Mouse (Mus musculus): Measurements from ENCODE around the gene Olfr212. TPM values are rescaled to one million over a fixed set of nuclear protein-coding genes. Genes with fewer than 3 reads are reported as not detected.
"Not testable (repeated sequence)": the region's sequence is repeated elsewhere in the genome, so short reads cannot be mapped to it uniquely, and the experiment has no call there.

Olfr212 gene
- polyA plus RNA-seq (2015; fragmentation: Nextera tagmentation; extraction: Ambion mirVana): not detected in 2 replicates

- H3K36me3 ChIP-seq (ENCODE audit: control insufficient read depth, insufficient read depth); H3K4me2 ChIP-seq (ENCODE audit: low read depth, low read length); H3K9ac ChIP-seq (ENCODE audit: low read length); H3K27me3 ChIP-seq (ENCODE audit: control insufficient read depth, insufficient read depth, low read length); H3K4me3 ChIP-seq (ENCODE audit: low read length); ATAC-seq (replicated peaks; ENCODE audit: extremely low read depth, insufficient read depth, low FRiP score); H3K4me1 ChIP-seq (ENCODE audit: control insufficient read depth, insufficient read depth, low read length); H3K27ac ChIP-seq (ENCODE audit: low read length): not testable (repeated sequence)
- peaks cover 12% of the 10 kb centered on the region for H3K9me3 ChIP-seq (replicated peaks; ENCODE audit: control insufficient read depth, low read length)
- 90% methylated on average over 19 of the region's 20 CpGs for WGBS
Observed at GRCm38 (mm10) chr6:116506302-116507003, at the start of gene Olfr212. Gene Olfr212, plus strand, starts transcription at chr6:116506516.

GRCm38 (mm10) chr6:116458728-116459127, 47.6 kb upstream of the Olfr212 start:
- H3K36me3 ChIP-seq (ENCODE audit: control insufficient read depth, insufficient read depth): no peaks in the 10 kb centered on the region
- no peak overlapping the region for H3K9ac ChIP-seq (ENCODE audit: low read length)
- H3K4me1 ChIP-seq (ENCODE audit: control insufficient read depth, insufficient read depth, low read length): peaks cover 7% of the 10 kb centered on the region
- H3K27ac ChIP-seq (ENCODE audit: low read length): no peak overlapping the region
- peaks cover 21% of the 10 kb centered on the region for H3K27me3 ChIP-seq (ENCODE audit: control insufficient read depth, insufficient read depth, low read length)
- H3K9me3 ChIP-seq (replicated peaks; ENCODE audit: control insufficient read depth, low read length): no peaks in the 10 kb centered on the region
- no peak for ATAC-seq (replicated peaks; ENCODE audit: extremely low read depth, insufficient read depth, low FRiP score)
- no peak overlapping the region for H3K4me3 ChIP-seq (ENCODE audit: low read length)
- WGBS: 48% methylated on average over 4 of the region's 4 CpGs
- H3K4me2 ChIP-seq (ENCODE audit: low read depth, low read length): no peak overlapping the region

GRCm38 (mm10) chr6:116459232-116459631, 47.1 kb upstream of the Olfr212 start:
- 62% methylated on average over 2 of the region's 2 CpGs for WGBS
- H3K4me3 ChIP-seq (ENCODE audit: low read length): no peak overlapping the region
- no peaks in the 10 kb centered on the region for H3K36me3 ChIP-seq (ENCODE audit: control insufficient read depth, insufficient read depth)
- no peak overlapping the region for H3K9ac ChIP-seq (ENCODE audit: low read length)
- no peaks in the 10 kb centered on the region for H3K9me3 ChIP-seq (replicated peaks; ENCODE audit: control insufficient read depth, low read length)
- H3K4me1 ChIP-seq (ENCODE audit: control insufficient read depth, insufficient read depth, low read length): peaks cover 7% of the 10 kb centered on the region
- H3K4me2 ChIP-seq (ENCODE audit: low read depth, low read length): no peak overlapping the region
- H3K27me3 ChIP-seq (ENCODE audit: control insufficient read depth, insufficient read depth, low read length): peaks cover 21% of the 10 kb centered on the region
- ATAC-seq (replicated peaks; ENCODE audit: extremely low read depth, insufficient read depth, low FRiP score): no peak
- no peak overlapping the region for H3K27ac ChIP-seq (ENCODE audit: low read length)

GRCm38 (mm10) chr6:116460544-116461283, 45.6 kb upstream of the Olfr212 start, which contains the start of gene Alox5:
Gene Alox5, minus strand, starts transcription at chr6:116461178.
- H3K9ac ChIP-seq (ENCODE audit: low read length): peak within 1 kb of the TSS; percentile 57
- H3K4me3 ChIP-seq (ENCODE audit: low read length): peak within 1 kb of the TSS; percentile 52
- no peak; the same call in 1 of the 2 replicates for ATAC-seq (replicated peaks; ENCODE audit: extremely low read depth, insufficient read depth, low FRiP score)

GRCm38 (mm10) chr6:116468081-116468480, 38.2 kb upstream of the Olfr212 start:
- H3K27ac ChIP-seq (ENCODE audit: low read length): no peak overlapping the region
- ATAC-seq (replicated peaks; ENCODE audit: extremely low read depth, insufficient read depth, low FRiP score): no peak
- 28% methylated on average over 3 of the region's 3 CpGs for WGBS
- H3K4me3 ChIP-seq (ENCODE audit: low read length): no peak overlapping the region
- H3K27me3 ChIP-seq (ENCODE audit: control insufficient read depth, insufficient read depth, low read length): no peaks in the 10 kb centered on the region
- no peak overlapping the region for H3K9ac ChIP-seq (ENCODE audit: low read length)
- H3K4me2 ChIP-seq (ENCODE audit: low read depth, low read length): no peak overlapping the region
- no peaks in the 10 kb centered on the region for H3K4me1 ChIP-seq (ENCODE audit: control insufficient read depth, insufficient read depth, low read length)
- no peaks in the 10 kb centered on the region for H3K36me3 ChIP-seq (ENCODE audit: control insufficient read depth, insufficient read depth)
- H3K9me3 ChIP-seq (replicated peaks; ENCODE audit: control insufficient read depth, low read length): no peaks in the 10 kb centered on the region

More at GRCm38 (mm10) chr6:116460544-116461283, 45.6 kb upstream of the Olfr212 start, which contains the start of gene Alox5:
- Histone ChIP-seq H3K4me2 (ENCODE audit: low read depth, low read length) (peak within 1 kb of the TSS; percentile 78), H3K4me1 (ENCODE audit: control insufficient read depth, insufficient read depth, low read length) (peaks cover 7% of the 10 kb centered on the region), H3K27me3 (ENCODE audit: control insufficient read depth, insufficient read depth, low read length) (peaks cover 21% of the 10 kb centered on the region), H3K36me3 (ENCODE audit: control insufficient read depth, insufficient read depth) (no peaks in the 10 kb centered on the region), H3K9me3 (replicated peaks; ENCODE audit: control insufficient read depth, low read length) (no peaks in the 10 kb centered on the region), H3K27ac (ENCODE audit: low read length) (no peak within 1 kb of the TSS)
- WGBS: 3% methylated on average over 43 of the region's 43 CpGs

- ATAC-seq (replicated peaks; ENCODE audit: extremely low read depth, insufficient read depth, low FRiP score): no peak
- Histone ChIP-seq H3K9me3 (replicated peaks; ENCODE audit: control insufficient read depth, low read length) (no peaks in the 10 kb centered on the region), H3K36me3 (ENCODE audit: control insufficient read depth, insufficient read depth) (no peaks in the 10 kb centered on the region), H3K4me1 (ENCODE audit: control insufficient read depth, insufficient read depth, low read length) (no peaks in the 10 kb centered on the region), H3K27me3 (ENCODE audit: control insufficient read depth, insufficient read depth, low read length) (no peaks in the 10 kb centered on the region), H3K4me3 (ENCODE audit: low read length) (no peak overlapping the region), H3K9ac (ENCODE audit: low read length) (no peak overlapping the region), H3K27ac (ENCODE audit: low read length) (no peak overlapping the region), H3K4me2 (ENCODE audit: low read depth, low read length) (no peak overlapping the region)
- 63% methylated on average over 1 of the region's 1 CpGs for WGBS
Observed at GRCm38 (mm10) chr6:116485081-116485480, 21.2 kb upstream of the Olfr212 start.

- Histone ChIP-seq H3K27ac (ENCODE audit: low read length) (no peak overlapping the region), H3K4me1 (ENCODE audit: control insufficient read depth, insufficient read depth, low read length) (no peaks in the 10 kb centered on the region), H3K27me3 (ENCODE audit: control insufficient read depth, insufficient read depth, low read length) (no peaks in the 10 kb centered on the region), H3K36me3 (ENCODE audit: control insufficient read depth, insufficient read depth) (no peaks in the 10 kb centered on the region), H3K9ac (ENCODE audit: low read length) (no peak overlapping the region), H3K9me3 (replicated peaks; ENCODE audit: control insufficient read depth, low read length) (no peaks in the 10 kb centered on the region), H3K4me2 (ENCODE audit: low read depth, low read length) (no peak overlapping the region), H3K4me3 (ENCODE audit: low read length) (no peak overlapping the region)
- ATAC-seq (replicated peaks; ENCODE audit: extremely low read depth, insufficient read depth, low FRiP score): no peak
- 53% methylated on average over 1 of the region's 1 CpGs for WGBS
Observed at GRCm38 (mm10) chr6:116486833-116487232, 19.5 kb upstream of the Olfr212 start.

- WGBS: 71% methylated on average over 4 of the region's 4 CpGs
- no peak within 1 kb of the TSS for H3K27ac ChIP-seq (ENCODE audit: low read length)
- no peaks in the 10 kb centered on the region for H3K27me3 ChIP-seq (ENCODE audit: control insufficient read depth, insufficient read depth, low read length)
- H3K4me2 ChIP-seq (ENCODE audit: low read depth, low read length): no peak within 1 kb of the TSS
- no peaks in the 10 kb centered on the region for H3K4me1 ChIP-seq (ENCODE audit: control insufficient read depth, insufficient read depth, low read length)
- ATAC-seq (replicated peaks; ENCODE audit: extremely low read depth, insufficient read depth, low FRiP score): no peak
- no peaks in the 10 kb centered on the region for H3K9me3 ChIP-seq (replicated peaks; ENCODE audit: control insufficient read depth, low read length)
- no peak within 1 kb of the TSS for H3K4me3 ChIP-seq (ENCODE audit: low read length)
- no peak within 1 kb of the TSS for H3K9ac ChIP-seq (ENCODE audit: low read length)
- no peaks in the 10 kb centered on the region for H3K36me3 ChIP-seq (ENCODE audit: control insufficient read depth, insufficient read depth)
Observed at GRCm38 (mm10) chr6:116488791-116489190, 17.5 kb upstream of the Olfr212 start, which contains the start of gene Olfr211. Gene Olfr211, plus strand, starts transcription at chr6:116489091.

- no peak overlapping the region for H3K27ac ChIP-seq (ENCODE audit: low read length)
- no peak overlapping the region for H3K9ac ChIP-seq (ENCODE audit: low read length)
- no peaks in the 10 kb centered on the region for H3K4me1 ChIP-seq (ENCODE audit: control insufficient read depth, insufficient read depth, low read length)
- no peak overlapping the region for H3K4me3 ChIP-seq (ENCODE audit: low read length)
- H3K4me2 ChIP-seq (ENCODE audit: low read depth, low read length): no peak overlapping the region
- no peaks in the 10 kb centered on the region for H3K36me3 ChIP-seq (ENCODE audit: control insufficient read depth, insufficient read depth)
- no peaks in the 10 kb centered on the region for H3K27me3 ChIP-seq (ENCODE audit: control insufficient read depth, insufficient read depth, low read length)
- ATAC-seq (replicated peaks; ENCODE audit: extremely low read depth, insufficient read depth, low FRiP score): no peak
- no peaks in the 10 kb centered on the region for H3K9me3 ChIP-seq (replicated peaks; ENCODE audit: control insufficient read depth, low read length)
- 68% methylated on average over 5 of the region's 5 CpGs for WGBS
Observed at GRCm38 (mm10) chr6:116493742-116494141, 12.6 kb upstream of the Olfr212 start.
